15 mouse cellular contexts compared by ENCODE assay signal in the genomic region with DNA sequence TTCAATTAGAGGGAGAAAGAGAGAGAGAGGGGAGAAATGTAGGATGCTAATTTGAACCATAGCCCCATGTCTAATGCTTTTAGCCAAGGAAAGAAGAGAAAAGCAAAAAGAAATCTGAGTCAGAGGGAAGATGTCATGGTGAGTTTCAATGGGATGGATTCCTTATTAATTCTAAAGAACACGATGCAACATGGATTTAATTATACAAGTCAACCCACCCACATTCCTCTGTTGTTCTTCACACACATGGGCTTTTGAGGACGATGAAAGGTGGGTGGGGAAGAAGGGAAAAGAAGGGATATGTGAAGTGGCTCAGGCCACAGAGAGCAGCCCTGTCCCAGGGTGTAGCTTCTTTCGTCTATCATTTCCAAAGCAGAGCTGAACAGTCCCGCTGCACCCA.
"Had no signal": no experiment of that assay in that cellular context is flagged by ENCODE, and none has a peak within 500 bp of the region (broad histone marks: within the 10 kb centered on the region; RNA-seq: fewer than 3 reads in every experiment).

No protein-coding gene starts in this region.

- H3K27ac ChIP-seq: midbrain, embryonic 10.5 days; midbrain, embryonic 12.5 days; neural tube, embryonic 12.5 days; stomach, embryonic 15.5 days; stomach, postnatal 0 days had no signal

- H3K27me3 ChIP-seq: midbrain, embryonic 12.5 days; neural tube, embryonic 12.5 days; stomach, embryonic 15.5 days had no signal

- H3K4me3 ChIP-seq: midbrain, embryonic 10.5 days; midbrain, embryonic 12.5 days; neural tube, embryonic 12.5 days; stomach, embryonic 15.5 days had no signal

- ATAC-seq: midbrain, embryonic 16.5 days had no signal

- H3K36me3 ChIP-seq: midbrain, embryonic 10.5 days; midbrain, embryonic 12.5 days; neural tube, embryonic 12.5 days; stomach, embryonic 15.5 days had no signal

- H3K4me2 ChIP-seq: lung, embryonic 14.5 days; midbrain, embryonic 12.5 days; neural tube, embryonic 12.5 days; stomach, embryonic 15.5 days had no signal

- DNase-seq: lung, adult 18-20 months; lung, embryonic 14.5 days; lung, postnatal 14 days; lung, postnatal 4 days; midbrain, embryonic 14.5 days; right cerebral cortex, postnatal 14 days; thymus, adult 2 months; thymus, postnatal 25 days; thymus, postnatal 4 days had no signal

- H3K9me3 ChIP-seq: midbrain, embryonic 10.5 days; midbrain, embryonic 12.5 days; neural tube, embryonic 12.5 days; stomach, embryonic 15.5 days had no signal

- H3K4me1 ChIP-seq: midbrain, embryonic 10.5 days; midbrain, embryonic 12.5 days; neural tube, embryonic 12.5 days; stomach, embryonic 15.5 days had no signal

- H3K9ac ChIP-seq: lung, embryonic 14.5 days; midbrain, embryonic 12.5 days; neural tube, embryonic 12.5 days; stomach, embryonic 15.5 days had no signal
